Mouse (Mus musculus) right cerebral cortex, adult 2 months (tissue): ENCODE results near the gene Aspscr1.

ENCODE experiments used
- DNase-seq, 2 experiments: peaks; one replicate each; pipeline ENCODE4 v3.0.0; 2021 to 2022; ENCODE audit warnings: low spot score in 2 of 2

Aspscr1 gene

DNA sequence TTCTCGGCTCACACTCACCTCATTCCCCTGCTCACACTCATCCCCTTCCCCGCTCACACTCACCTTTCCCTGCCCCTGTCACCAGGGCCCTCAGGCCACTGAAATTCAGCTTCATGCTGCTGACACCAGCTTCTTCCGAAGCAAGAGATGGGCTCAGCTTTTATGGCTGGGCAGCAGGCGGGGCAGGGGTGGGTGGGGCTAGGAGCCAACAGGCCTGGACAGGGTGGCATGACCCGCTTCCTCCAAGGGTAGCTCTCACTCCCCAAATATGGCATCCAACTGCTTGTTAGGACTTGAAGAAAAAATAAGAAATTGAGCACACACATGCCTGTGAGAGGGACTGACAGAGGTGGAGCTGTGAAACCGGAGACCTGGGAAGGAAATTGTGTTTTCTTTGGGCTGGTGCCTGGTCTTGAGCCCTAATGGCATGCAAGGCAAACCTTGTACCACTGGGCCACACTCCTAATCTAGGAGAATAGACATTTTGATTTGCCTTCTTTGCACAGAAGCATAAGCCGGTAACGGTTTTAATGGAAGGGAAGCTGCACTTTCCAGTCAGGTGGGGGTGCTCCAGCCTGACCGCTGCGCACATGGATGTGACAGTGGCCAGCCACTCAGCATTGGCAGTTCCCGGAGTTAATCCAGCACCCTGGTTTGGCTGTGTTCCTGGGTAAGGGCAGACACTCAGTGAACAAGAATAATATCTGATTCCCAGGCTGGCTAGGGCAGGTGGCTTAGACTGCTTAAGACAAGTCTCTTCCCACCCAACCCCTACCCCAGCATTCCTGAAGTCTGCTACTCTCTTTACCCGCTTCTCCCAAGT, 59.3 kb downstream of the Aspscr1 start, which contains the start of gene Cbr2:
TSS of gene Cbr2 (minus strand) at position 257 of the 823 bp plus-strand sequence.
- DNase-seq, result no peak

DNA sequence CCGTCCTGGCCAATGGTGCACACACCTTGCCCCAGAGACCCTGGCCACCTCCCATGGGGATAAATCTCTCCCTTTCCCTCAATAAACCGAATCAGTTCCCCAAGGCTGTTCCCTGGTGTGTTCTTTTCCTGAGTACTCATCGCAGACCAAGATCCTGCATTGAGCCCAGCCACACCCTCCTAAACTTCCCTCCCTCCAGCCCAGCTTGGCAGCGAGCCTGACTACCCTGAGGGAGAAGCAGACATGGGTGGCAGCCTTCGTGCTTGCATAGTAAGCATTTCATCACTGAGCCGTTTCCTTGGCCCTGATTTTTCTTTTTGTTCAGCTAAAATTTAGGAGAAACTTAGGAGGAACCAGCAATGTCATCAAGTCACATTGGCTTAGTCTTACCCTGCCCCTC, 60.7 kb downstream of the Aspscr1 start:
- DNase-seq, result no peak

DNA sequence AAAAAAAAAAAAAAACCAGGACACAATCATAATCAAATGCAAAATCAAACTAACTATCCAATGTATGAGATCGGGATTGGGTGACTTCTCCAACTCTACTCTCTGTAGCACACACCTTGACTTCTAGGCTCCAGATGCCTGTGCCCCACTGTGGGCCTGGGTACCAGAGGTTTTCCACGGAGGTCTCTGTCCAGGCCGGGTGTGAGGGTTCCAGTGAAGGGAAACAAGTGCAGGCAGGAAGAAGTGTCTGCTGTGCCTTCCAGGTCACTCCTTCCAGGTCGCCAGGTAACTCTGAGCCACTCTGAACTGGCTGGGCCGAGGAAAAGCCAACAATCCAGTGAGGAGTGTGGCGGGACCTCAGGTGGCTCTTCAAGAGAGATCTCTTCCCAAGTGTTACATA, 63.7 kb downstream of the Aspscr1 start:
- DNase-seq, result no peak

DNA sequence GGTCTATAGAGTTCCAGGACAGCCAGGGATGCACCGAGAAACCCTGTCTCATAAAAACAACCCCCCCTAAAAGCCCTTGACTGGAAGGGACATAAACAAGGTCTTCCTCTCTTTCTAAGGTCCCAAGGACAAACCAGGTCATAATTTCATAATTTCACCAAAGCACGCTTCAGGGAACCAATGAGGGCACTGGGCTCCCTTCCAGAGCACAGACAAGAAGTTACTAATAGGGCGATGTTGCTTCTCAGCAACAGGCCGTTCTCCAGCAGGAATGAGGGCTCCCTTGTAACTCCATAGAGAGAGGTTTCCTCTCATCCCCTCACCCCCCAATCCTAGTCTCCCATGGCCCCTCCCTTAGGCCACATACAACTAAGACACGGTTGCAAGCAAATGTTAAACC, 68.2 kb downstream of the Aspscr1 start:
- DNase-seq, result no peak

DNA sequence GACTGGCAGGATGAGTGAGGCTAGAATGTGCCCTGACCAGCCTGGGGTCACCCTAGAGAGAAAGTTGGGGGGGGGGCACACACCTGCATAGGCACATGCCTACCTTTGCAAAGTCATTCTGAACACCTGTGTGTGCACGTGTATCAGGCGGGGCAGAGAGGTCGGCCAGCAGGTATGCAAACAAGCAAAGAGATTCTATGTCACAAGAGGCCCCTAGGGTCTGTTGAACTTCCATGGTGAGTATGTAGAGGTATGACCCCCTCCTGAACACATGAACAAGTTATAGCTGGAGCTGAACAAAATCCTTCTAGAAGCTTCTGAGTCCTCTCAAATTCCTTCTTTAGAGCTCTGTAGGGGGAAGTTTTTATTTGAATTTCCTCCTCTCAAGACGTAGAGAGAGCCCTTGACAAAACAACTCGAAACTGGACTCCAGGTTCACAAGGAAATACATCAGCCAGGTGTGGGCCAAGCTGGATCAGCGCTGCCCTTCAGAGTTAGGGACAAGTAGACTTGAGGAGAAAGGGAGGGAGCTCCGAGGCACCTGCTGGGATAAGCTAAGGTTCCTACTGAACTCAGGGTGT, 71.4 kb downstream of the Aspscr1 start:
- DNase-seq, result no peak

DNA sequence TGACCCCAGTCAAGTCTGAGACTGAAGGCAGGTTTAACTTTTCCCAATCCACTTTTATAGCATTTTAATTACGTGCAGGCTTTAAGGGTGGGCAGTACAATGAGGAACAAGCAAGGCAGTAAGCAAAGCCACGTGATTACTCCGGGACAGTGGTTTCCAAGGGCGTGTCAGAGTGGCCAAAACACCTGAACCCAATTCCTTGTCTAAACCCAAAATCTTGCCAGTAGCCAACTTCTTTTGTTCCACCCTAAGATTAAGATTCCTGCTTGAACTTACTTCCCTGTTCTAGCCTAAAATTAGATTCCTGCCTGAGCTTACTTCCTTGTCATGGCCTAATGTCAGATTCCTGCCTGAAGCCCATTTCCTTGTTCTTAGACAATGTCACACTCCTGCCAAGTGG, 75.2 kb downstream of the Aspscr1 start:
- DNase-seq, result no peak

DNA sequence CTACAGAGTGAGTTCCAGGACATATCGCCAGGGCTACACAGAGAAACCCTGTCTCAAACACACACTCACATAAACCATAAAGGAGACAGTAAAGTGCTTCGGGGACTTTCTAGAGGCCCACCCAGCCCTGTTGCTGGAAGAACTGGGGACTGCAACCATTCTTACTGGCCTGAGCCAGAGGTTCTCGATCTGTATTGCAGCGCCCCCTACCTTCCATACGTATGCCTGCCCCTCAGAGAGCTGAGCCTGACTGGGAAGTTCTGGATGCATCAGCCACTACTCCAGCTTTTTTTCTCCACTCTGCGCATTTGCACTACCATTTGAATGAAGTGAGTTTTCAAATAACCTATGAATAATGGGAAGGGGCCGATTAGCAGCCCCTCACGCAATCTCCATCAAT, 76.7 kb downstream of the Aspscr1 start:
- DNase-seq, result no peak

DNA sequence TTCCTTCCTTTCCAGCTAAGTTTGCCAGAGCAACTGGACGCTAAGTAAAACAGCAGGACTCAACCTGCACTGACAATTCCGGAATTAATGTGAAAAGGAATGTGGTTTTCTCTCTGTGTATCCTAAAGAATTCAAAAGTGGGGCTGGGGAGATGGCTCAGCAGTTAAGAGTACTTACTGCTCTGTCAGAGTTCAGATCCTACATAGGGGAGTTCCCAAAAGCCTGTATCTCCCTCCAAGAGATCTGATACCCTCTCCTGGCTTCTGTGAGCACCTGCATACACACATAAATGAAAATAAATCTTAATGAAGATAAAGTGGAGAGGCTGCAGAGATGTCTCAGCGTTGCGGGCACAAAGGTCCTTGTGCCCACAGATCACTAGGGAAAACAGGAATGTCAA, 78.8 kb downstream of the Aspscr1 start:
- DNase-seq, result no peak
